Mouse (Mus musculus): Measurements from ENCODE around the gene Apol7b. TPM values are rescaled to one million over a fixed set of nuclear protein-coding genes. Genes with fewer than 3 reads are reported as not detected.
"Not testable (repeated sequence)": the region's sequence is repeated elsewhere in the genome, so short reads cannot be mapped to it uniquely, and the experiment has no call there.

The Apol7b gene
- total RNA-seq (2017): 1.8 TPM in 1 of 3 replicates, not detected in the others

DNA sequence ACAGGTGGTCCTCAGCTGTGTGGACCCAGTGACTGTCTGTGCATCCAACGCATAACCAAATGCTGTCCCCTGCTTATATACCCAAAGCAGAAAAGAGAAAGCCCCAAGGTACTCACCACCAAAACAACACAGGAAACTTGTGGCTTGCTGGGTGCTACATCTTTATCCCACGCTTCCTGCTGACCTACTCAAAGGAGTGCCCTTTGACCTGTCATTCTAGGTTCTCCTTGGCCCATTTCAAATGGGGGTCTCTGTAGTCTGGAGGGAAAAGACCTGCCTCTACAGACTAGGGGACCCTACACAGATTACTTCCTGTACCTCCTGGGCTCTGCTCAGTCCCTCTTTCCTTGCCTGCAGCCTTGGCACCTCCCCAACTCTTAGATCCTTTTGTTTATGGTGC, at the start of gene Apol7b:
Apol7b (minus strand) TSS at position 101 of the 400 bp plus-strand sequence.
- ATAC-seq (replicated peaks; ENCODE audit: insufficient number of reproducible peaks, low FRiP score, low TSS enrichment, poor library complexity, severe bottlenecking): not testable (repeated sequence)

DNA sequence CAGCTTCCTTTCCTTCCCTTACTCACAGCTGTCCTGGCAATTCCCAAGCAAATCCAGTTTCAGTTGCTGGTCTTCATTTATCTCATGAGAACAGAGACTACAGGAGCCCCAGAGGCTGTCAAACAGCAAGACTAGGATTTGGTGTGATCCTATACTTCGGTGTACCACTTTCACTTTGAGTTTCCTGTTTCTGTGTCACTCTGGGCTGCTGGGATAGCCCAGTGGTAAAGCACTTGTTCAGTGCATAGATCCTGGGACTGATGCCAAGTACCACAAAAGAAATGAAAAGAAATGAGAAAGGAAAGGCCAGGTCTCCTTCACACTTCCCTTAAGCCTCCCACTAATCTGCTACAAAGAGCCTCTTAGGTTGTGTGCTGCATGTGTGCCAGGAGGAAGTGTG, 47.4 kb upstream of the Apol7b start:
- ATAC-seq (replicated peaks; ENCODE audit: insufficient number of reproducible peaks, low FRiP score, low TSS enrichment, poor library complexity, severe bottlenecking): not testable (repeated sequence)

- ATAC-seq (replicated peaks; ENCODE audit: insufficient number of reproducible peaks, low FRiP score, low TSS enrichment, poor library complexity, severe bottlenecking): not testable (repeated sequence)
Measured at GRCm38 (mm10) chr15:77493181-77493580, 45.9 kb upstream of the Apol7b start.

DNA sequence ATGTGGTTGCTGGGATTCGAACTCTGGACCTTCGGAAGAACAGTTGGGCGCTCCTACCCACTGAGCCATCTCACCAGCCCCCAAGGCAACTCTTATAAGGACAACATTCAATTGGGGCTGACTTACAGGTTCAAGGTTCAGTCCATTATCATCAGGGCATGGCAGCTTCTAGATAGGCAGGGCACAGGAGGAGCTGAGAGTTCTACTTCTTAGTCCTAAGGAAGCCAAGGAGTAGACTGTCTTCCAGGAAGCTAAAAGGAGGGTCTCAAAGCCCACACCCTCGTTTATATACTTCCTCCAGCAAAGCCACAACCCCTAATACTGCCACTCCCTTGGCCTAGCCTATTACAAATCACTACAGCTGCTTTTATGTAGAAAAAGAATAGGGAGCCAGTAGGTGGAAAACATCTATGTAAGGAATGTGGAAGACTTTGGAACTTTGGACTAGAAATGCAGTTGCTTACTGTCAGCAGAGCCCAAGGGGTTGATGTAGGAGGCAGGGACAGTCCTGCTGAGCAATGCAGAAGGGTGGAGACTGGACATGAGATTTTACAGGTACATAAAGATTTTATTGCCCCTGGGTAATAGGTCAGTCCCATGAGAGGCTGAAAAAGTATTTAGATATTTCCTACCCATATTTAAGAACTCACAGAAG, 35.0 kb upstream of the Apol7b start:
- no peak for ATAC-seq (replicated peaks; ENCODE audit: insufficient number of reproducible peaks, low FRiP score, low TSS enrichment, poor library complexity, severe bottlenecking)

- ATAC-seq (replicated peaks; ENCODE audit: insufficient number of reproducible peaks, low FRiP score, low TSS enrichment, poor library complexity, severe bottlenecking): not testable (repeated sequence)
Measured at GRCm38 (mm10) chr15:77476693-77477092, 29.4 kb upstream of the Apol7b start, which contains the start of gene Apol10a. TSS of gene Apol10a (plus strand) at chr15:77477047.

- not testable (repeated sequence) for ATAC-seq (replicated peaks; ENCODE audit: insufficient number of reproducible peaks, low FRiP score, low TSS enrichment, poor library complexity, severe bottlenecking)
Measured at GRCm38 (mm10) chr15:77474699-77475390, 27.6 kb upstream of the Apol7b start.

- ATAC-seq (replicated peaks; ENCODE audit: insufficient number of reproducible peaks, low FRiP score, low TSS enrichment, poor library complexity, severe bottlenecking): not testable (repeated sequence)
Measured at GRCm38 (mm10) chr15:77449927-77450326, 2.6 kb upstream of the Apol7b start.

DNA sequence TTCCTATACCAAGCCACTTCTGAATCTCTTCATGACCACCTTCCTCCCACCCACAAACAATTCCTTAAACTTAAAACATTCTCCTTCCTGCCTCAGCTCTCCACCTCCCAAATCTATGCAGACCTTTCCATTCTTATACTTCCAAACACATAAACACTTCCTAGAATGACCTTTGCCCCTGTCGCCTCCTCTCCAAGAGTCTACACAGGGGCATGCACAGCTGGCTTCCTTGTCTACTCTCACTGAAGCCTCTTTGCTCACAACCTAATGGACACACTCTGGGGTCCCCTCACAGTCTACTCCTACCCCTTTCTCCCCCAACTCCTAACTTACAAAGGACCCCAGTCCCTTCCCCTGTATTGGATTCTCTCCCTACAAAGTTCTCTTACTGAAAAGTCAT, 1.6 kb downstream of the Apol7b start:
- not testable (repeated sequence) for ATAC-seq (replicated peaks; ENCODE audit: insufficient number of reproducible peaks, low FRiP score, low TSS enrichment, poor library complexity, severe bottlenecking)

- ATAC-seq (replicated peaks; ENCODE audit: insufficient number of reproducible peaks, low FRiP score, low TSS enrichment, poor library complexity, severe bottlenecking): not testable (repeated sequence)
Measured at GRCm38 (mm10) chr15:77444746-77445145, 2.5 kb downstream of the Apol7b start.

- ATAC-seq (replicated peaks; ENCODE audit: insufficient number of reproducible peaks, low FRiP score, low TSS enrichment, poor library complexity, severe bottlenecking): not testable (repeated sequence)
Measured at GRCm38 (mm10) chr15:77428690-77429448, 18.4 kb downstream of the Apol7b start.

DNA sequence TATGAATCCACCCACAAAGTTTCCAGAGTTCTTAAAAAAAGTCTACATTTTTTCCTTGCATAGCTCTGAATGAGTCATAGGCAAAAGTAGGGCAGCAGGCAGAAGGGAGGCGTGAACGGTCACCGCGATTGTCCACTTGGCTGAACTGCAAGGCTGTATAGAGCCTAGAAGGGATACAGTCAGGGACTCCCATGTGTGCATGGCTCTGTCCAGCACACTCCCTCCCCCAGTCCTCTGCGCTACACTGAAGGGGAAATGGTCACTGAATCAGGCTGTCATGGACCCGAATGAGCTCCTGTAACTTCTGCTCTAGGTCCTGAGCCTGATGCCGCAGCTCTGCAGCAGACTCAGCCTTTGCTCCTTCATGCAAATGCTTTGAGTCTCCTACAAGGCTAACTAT, 24.4 kb downstream of the Apol7b start:
- not testable (repeated sequence) for ATAC-seq (replicated peaks; ENCODE audit: insufficient number of reproducible peaks, low FRiP score, low TSS enrichment, poor library complexity, severe bottlenecking)

DNA sequence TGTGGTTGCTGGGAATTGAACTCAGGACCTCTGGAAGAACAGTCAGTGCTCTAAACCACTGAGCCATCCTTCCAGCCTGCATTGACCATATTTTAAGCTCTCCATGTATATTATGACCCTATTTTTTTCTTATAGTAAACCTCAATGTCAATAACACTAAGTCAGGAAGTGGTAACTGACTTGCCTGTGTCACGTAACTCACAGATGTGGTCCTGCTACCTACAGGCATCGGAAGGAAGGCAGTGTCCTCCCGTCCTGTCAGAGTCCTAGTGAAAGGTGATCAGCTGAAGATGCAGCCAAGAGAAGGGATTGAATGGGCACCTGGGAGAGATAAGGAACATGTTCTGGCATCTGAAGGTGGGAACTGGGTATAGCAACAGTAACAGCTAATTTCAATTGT, 27.6 kb downstream of the Apol7b start:
- not testable (repeated sequence) for ATAC-seq (replicated peaks; ENCODE audit: insufficient number of reproducible peaks, low FRiP score, low TSS enrichment, poor library complexity, severe bottlenecking)

DNA sequence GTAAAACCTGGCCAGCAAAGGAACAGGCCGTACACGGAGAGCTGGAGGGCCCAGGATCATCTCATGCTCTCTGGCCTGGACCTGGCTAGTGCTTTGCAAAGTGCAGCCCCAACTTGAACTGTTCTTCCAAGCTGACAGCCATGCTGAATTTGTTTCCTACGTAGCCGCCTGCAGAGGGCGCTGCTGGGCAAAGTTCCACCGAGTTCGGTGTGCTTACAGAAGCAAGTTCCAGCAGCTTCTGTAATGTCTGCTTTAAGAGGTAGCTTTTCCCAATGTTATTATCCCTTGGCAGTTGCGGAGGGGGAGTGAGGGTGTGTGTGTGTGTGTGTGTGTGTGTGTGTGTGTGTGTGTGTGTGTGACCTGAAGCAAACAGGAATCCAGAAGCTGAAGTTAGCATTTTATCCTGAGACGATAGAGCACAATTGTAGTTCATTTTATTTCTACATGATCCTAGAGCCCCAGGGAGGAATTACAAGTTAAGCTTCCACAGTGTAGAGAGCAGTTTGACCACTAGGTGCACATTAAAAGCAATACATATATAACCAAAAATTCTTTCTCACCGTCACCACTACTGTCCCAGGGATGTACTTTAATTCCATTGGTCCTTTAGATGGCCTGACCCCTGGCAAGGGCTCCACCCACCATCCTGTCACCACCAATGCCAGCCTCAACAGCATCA, 30.5 kb downstream of the Apol7b start:
- not testable (repeated sequence) for ATAC-seq (replicated peaks; ENCODE audit: insufficient number of reproducible peaks, low FRiP score, low TSS enrichment, poor library complexity, severe bottlenecking)

- not testable (repeated sequence) for ATAC-seq (replicated peaks; ENCODE audit: insufficient number of reproducible peaks, low FRiP score, low TSS enrichment, poor library complexity, severe bottlenecking)
Measured at GRCm38 (mm10) chr15:77415653-77416052, 31.6 kb downstream of the Apol7b start.

DNA sequence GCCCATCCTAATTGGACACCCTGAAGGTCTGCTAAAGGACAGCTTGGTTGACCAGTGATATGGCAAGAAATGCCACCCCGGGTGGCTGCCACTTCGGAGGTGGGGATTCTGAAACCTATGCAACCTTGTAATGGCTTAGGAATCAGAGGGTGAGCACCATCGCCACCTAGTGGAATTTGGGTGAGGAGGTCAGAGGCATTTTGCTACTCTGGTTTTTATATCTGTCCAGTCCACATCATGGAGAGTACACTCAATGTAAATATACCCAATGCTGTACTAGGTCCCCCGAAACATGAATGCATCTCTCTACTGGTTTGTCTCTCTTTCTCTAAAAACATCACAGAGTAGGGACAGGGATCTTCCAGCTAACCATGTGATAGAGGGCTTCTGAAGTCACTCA, 34.6 kb downstream of the Apol7b start:
- 0 out of 2 replicates have a peak, but pooled peaks have one; percentile 34 for ATAC-seq (replicated peaks; ENCODE audit: insufficient number of reproducible peaks, low FRiP score, low TSS enrichment, poor library complexity, severe bottlenecking)

DNA sequence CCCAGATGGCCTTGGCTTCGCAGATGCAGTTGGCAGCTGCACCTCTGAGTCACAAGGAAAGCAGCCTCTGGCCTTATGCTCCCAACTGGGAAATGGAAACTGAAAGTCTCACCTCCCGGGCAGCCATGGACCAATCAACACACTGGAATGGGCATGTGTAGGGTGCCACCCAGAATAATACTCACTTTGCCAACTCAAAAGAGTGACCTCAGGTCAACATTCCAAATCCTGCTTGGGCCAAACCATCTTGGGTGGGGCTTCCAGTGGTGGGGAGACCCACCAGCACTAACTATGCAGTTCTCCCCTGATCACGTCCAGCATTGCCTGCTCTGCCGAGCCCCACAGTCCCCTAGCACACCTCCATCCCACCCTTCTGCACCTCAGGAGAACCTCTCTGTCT, 36.3 kb downstream of the Apol7b start, which contains the start of gene Apol9a:
Apol9a (minus strand) TSS at position 101 of the 400 bp plus-strand sequence.
- not testable (repeated sequence) for ATAC-seq (replicated peaks; ENCODE audit: insufficient number of reproducible peaks, low FRiP score, low TSS enrichment, poor library complexity, severe bottlenecking)

DNA sequence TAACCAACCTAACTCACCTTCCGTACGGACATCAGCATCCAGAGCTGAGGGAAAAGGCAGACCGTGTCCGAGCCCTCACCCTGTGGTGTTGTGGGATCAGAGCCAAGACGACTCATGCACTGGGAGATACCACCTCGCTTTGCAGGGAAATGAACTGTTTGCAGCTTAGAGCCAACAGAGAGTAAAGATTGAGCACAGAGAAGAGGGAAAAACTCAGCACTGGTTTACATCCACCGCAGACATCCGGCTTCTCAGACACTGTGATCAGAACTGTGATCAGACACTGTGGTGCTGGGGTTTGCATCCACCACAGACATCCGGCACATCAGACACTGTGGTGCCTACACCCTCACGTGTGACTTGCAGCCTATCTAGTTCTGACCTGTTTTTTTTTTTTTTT, 40.9 kb downstream of the Apol7b start:
- ATAC-seq (replicated peaks; ENCODE audit: insufficient number of reproducible peaks, low FRiP score, low TSS enrichment, poor library complexity, severe bottlenecking): not testable (repeated sequence)

DNA sequence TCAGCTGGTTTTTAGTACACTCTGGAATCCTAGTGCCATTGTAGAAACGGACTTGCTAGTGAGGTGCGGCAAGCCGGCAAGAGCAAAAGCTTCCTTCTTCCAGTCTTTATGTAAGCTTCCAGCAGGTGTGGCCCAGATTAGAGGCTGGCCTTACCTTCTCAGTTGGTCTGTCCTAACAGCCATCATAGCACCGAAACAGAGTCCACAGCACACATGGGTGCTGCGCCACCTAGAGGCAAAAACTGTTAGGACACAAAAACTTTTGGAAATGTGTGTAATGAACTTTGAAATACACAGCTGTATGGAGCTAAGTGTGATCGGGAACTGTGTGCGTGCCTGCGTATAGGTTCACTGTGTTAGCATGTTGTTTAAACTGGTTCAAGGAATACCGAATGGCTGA, 48.3 kb downstream of the Apol7b start, which contains the start of gene Apol7a:
Apol7a (minus strand) TSS at position 84 of the 400 bp plus-strand sequence.
- not testable (repeated sequence) for ATAC-seq (replicated peaks; ENCODE audit: insufficient number of reproducible peaks, low FRiP score, low TSS enrichment, poor library complexity, severe bottlenecking)
